Mouse (Mus musculus) lung, adult 2 months (tissue): Measurements from ENCODE around the gene Gja8.

Source experiments
- CTCF ChIP-seq: fragments of 200-500 bp; IDR thresholded peaks from 2 replicates; pipeline ENCODE4 v1.5.1; 2011; ENCODE audit warnings: mild to moderate bottlenecking, low read length, control low read depth; ENCODE audit not compliant: insufficient read depth
- POLR2A ChIP-seq: fragments of 200-500 bp; IDR thresholded peaks from 2 replicates; pipeline ENCODE4 v1.6.1; 2011; ENCODE audit warnings: low read depth, mild to moderate bottlenecking, control low read depth, low read length, borderline replicate concordance; ENCODE audit errors: extremely low read depth

- TF ChIP-seq POLR2A: no peak
- no peak for TF ChIP-seq CTCF
Measured at GRCm38 (mm10) chr3:96904393-96904792, 21.4 kb downstream of the Gja8 start, which contains the start of gene Gja5.
